Mouse (Mus musculus): ENCODE results near the gene Sall1.

Sall1 gene

DNA sequence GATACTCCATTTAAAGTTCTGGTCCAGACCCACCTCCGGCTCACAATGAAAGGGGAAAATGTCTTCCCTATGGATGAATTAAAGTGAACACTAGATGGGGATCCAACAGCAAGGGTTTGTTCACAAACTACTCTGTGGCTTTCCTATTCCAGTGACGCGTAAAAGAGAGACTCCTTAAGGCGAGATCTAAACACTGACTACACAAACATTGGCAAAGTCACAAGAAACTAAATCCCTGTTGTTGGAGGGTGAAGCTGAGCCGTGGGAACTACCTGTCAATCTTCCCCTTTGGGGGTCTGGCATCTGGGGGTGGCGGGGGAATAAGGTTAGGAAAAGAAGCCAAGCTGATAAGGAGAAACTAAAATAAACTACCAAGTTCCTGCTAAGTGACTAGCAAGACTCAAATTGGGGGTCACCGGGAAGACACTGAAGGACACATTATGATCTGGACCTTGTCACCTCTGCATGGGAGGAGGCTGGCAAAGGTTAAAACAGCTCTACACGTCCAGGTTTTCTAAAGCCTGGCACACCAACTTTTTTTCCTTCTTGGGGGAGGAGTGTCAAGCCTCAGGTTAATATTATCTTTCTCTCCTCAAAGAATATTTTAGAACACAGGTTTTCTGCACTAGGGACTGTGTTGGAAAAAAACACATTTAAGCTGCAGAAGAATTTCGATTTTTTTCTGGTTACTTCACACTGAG, 6.3 kb downstream of the Sall1 start:
- peak; percentile 72 to 83 for DNase-seq

DNA sequence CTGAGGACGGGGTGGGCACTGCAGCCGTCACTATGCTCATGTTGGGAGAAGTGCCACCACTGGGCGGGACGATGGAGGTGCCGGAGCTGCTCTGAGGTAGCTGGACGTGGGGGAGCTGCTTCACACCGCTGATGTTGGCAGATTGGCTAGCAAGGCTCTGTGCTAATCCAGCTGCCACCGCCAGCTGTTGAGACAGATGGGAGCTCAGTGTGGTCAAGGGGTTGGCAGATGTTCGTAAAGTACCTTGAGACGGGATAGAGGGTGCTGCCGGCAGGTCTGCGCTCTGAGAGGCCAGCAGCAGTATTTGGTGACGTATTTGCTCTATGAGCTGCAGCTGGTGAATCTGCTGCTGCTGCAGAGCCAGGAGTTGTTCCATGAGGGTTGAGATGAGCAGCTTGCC, 11.6 kb downstream of the Sall1 start:
- DNase-seq, result no peak

DNA sequence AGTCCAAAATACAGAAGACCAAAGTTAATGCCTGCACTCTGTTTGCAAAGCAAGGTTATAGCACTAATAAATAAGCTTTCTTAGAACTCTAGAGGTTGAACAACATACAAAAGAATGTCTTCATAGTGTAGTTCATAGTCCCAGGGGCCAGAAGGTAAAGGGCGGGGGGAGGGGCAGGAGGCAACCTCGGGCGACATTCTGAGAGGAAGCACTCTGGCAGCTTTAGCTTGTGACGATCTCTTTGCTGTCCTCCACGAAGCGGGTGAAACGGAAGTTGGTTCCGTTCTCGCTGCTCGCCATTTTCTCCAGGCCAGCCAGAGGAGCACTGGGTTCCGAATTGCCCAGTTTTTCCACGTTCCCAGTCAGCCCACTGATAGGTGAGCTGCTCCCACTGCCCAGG, 15.8 kb downstream of the Sall1 start:
- DNase-seq, result no peak

DNA sequence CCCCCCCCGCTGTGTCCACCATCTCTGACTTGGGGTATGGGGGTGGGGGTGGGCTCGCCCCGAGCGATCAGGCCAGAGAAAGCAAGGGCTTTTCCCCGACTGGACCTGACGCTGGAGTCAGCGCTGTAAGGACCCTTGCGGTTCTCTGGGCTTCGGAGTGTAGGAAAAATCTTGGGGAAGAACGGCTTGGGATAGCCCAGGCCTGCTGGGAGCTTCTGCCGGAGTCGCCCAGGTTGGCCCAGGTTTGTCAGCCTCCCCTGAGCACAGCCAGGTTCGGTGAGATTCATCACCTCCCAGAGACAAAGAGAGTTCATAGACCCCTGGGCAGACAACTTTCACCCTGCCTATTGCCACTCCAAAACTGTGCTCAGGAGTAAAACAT, 17.8 kb downstream of the Sall1 start:
- no peak for DNase-seq

DNA sequence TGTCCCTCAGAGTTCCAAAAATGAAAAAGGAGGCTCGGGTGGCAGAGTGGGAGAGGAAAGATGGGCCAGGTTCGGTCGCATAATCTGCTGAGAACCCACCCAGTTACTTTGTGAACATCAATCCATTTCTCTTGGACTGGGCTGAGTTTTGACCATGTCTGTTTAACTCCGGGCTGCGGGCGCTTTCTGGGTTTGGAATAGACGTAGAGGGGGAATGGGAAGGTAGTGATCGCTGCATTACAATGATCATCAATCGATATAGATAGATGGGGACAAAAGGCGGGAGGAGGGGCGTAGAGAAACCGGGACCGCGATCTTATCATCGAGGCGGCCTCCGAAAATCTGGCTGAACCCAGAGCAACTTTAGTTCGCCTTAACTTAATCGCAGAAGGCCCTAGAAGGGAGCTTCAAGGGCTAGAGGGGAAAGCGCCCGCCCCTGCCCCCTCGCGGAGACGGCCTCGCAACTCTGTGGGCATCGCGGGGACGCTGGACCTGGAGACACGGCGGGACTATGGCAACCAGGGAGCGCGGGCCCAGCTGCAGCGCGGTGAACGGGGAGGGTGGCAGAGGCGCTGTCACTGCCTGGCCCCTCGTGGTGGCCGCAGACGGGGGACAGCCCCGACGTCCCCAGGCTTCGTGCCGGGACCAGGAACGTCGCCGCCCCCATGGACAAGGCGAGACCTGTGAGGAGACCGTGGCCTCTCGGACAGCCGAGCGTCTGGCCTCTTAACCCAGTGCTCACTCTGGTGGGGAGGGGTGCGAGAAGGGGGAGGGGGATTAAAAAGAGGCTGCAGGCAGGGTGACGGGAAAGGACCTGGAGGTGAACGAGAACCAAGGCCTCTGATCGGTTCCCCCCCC, 18.5 kb downstream of the Sall1 start:
- no peak for DNase-seq

DNA sequence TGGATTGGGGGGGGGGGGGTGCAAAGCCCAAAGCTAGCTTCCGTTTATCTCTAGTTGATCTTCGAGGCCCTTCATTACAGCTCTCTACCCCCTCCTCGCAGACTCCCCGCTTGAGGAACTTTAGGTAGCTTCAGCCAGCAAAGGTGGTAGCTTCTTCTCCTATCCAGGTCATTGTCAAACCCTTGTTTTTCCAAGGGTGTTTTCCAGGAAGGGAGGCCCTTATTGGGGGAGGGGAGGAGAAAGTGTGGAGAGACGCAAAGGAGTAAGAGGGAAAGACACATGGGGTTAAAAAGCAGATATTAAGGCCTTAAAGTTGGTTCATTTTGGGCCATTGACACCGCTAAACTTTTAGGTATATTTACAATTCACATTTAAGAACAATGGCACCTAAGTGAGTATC, 19.2 kb downstream of the Sall1 start:
- DNase-seq, result no peak

DNA sequence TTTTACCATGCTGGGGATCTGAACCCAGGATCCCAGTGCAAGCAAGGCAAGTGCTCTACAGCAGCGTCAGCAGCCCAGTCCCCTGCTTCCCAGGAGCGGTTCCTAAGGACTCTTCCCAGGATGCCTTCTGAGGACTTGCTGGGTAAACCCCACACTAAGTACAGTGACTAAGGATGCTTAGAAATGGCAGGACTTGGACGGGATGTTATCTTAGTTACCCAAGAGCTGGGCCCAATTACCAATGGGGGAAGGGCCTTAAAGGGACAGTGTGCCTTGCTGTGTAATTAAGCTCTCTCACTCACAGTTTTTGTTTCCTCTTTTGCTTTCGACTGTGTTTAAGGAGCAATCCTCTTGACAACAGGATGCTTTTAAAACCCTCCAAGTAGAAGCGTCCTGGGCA, 22.8 kb downstream of the Sall1 start:
- DNase-seq, result no peak

DNA sequence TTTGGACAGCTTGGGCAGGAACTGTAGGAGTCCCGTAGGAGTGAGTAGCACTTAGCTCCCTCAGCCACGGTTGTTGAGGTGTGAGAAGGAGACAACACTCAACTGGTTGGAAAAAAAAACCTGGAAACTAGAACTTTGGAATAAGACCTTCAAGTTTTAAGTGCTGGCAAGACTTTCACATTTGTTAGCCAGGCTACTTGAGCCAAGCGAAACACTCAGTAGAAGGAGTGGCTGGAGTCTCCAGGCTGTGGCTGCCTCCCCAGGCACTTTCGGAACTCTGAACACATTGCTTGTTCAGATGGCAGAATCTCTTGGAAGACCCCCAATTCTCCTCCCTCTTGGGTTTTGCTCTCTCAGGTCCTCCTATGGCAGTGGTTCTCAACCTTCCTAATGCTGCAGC, 26.1 kb downstream of the Sall1 start:
- no peak for DNase-seq

DNA sequence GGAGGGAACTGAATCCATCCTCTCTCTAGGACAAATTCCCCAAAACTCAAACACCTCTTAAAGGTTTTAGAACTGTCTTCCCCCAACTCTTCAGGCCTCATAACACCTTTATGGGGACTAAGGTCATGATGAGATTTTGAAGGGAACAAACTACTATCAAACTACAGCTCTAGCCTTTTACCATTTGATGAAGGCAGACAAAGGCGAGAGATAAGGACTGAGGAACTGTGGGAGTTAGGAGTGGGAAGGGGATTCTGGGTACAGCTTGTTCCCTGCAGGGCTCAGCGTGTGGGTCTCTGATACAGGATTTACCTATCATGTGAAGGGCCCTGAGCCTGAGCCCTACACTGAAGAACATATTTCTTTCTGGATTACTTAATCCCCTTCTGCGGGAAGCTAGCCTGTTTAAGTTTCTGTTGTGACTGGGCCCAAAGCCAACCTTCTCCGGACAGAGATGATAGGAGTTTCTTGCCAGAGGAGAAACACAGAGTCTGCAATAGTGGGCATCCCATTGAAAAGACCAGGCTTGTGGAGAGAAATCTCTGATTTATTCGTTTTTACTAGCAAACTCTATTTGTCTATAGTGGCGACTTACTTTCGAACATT, 27.4 kb downstream of the Sall1 start:
- no peak for DNase-seq

DNA sequence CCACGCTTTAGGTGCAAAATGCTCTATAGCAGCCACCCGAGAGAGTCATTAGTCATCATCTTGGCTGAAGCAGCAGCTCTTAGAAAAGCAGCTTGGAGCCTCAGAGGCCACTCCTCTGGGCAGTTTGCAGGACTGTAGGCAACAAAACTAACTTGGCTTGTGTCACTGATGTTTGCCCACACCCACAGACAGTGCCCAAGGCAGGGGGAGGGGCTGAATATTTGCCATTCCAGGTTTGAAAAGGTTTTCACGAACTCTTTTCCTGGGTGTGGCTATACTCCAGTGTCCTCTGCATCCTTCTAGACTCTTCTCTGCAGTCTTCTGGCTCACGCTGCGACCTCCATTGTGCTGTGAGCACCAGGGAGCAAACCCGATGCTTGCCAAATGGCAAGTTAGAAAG, 28.4 kb downstream of the Sall1 start:
- peak; percentile 84 to 92 for DNase-seq

DNA sequence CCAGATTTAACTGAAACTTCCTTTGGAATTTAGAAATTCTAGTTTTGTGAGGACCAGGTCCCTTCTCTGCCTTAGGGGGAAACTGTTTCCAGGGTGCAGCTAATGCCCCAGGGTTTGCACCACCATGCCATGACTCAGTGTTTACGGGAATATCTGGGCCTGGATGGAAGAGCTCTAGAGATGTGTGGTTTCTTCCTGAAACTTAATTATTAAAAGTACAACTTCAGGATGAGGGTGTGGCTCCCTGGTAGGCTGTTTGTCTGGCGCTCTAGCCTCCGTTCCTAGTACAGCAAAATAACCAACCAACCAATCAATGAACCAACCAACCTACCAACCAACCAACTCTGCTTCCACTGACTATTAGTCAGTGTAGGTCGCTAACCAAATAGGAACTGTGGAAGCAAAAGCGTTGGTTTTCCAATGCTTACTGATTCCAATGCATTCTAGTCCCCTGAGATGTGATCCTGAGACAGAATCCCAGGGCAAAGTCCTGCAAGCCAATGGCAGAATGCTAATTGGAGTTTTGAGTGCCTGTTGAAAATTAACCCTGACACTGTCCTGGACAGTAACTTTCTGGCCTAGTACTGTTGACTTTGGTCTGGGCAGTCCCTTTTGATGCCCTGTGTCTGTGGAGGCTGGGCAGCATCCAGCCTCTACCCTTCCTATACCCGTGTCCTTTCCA, 31.0 kb downstream of the Sall1 start:
- DNase-seq, result peak; percentile 76 to 87

DNA sequence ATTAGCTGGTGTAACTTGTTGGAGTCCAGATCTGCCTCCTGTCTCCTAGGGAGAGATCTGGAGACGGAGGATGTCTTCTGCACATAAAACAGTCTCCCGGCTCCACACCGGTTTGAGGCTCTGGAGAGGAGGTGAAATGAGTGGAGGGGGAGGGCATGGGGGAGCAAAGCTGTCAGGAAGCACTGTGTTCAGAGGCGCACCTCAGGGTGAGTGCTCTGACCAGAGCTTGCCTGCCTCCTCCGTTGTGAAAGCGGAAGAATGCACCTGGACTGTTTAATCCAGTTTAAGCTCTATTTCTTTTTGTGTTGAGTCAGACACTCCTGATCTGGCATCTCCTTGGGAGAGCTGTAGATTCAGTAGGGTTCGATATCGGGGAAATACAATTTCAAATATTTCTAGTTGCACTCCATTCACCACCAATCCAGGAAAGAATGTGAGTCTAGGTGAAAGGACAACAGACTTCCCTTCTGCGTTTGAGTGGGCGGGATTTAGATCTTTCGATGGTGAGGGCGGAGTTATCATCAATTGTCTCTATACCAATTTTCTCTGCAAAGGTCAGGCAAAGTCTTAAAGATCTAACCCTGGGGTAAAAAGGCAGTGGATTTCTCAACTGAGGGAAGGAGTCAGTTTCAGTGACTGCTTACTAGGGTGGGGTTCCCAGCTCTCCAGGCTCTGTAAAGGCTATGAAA, 31.8 kb downstream of the Sall1 start:
- no peak for DNase-seq

DNA sequence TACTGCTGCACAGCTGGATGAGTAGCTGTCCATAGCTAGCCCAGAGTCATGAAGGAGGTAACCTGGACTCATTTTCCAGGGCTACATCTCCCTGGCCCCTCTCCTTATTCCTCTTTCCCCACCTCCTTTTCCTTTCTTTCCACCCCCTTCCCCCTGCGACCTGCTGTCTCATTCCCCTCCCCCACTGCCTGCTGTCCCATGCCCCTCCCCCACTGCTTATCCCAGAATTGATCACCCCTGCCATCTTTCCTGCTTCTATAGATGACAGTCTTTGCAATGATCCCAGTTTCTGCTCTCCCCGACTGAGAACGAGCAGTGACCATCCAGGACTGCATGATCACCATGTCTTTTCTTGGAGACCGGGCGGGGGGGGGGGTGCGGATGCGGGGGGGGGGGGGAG, 35.2 kb downstream of the Sall1 start:
- no peak for DNase-seq

DNA sequence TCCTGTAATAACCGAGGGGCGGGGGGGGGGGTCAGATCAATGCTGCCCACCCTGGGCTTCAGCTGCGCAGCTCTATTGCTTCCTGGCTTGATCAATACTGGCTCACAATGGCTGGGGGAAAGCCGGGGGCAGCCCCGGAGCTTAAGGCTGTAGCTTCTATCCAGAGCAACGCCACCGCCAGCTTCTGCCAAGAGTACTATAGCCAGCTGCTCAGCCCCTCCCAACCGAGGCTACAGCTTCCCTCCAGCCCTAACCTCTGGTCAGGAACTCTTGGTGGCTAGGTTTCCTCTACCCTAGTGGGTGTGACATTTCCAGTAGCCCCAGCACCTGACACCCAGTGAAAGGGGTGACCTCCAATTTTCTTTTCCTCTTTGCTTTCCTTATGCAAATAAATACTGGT, 36.8 kb downstream of the Sall1 start:
- no peak for DNase-seq

DNA sequence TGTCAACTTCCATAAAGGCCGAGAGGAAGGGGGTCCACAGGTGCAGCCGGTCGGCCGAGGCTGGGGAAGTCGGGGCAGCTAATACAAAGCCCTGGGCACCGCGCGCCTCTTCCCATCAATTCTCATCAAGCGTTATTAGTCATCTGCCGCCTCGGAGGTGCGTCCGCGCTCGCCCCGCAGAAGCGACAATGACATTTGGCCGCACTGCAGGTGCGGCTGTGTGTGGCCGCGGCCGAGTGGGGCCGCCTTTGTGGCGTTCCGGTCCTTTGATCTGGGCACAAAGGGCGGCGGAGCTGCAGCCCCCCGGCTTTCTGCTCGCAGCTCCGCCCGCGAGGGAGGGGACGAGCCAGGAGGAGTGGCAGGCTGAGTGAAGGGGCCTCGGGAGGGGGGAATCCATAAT, 37.5 kb downstream of the Sall1 start:
- DNase-seq, result peak in 1 of 2 experiments; percentile 44

DNA sequence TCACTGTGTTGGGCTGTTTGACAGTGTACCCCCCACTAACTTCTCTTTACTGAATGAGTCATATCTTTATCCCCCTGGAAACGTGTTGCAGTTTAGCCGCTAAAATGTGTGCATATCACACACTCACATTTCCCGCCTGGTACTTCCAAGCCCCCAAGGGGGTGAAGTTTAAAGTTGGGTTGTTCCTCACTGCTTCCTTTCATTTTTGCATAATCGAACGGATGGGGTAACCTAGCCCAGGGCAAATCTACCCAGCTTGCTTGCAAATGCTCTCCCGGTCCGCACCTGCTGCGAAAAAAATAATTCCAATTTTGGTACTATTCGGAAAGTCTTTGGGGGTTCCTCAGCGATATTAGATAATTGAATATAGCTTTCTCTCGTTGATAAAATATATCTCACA, 38.2 kb downstream of the Sall1 start:
- DNase-seq, result no peak

DNA sequence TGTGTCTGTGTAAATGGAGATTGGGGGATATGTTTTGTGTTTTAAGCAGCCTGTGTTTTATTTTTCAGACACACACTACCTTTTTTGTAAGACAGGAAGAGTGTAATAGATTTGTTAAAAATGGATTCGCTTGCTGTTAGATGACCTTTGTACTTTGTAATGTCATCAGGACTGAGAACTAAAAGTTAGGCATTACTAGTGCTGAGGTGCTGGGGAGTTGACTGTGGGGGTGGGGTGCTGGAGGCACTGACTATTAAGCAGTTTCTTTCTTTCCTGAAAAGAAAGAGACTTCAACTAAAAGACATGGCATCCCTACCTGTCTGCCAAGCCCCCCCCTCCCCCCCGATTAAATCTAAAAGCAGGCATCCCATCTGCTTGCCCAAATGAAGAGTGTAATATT, 39.9 kb downstream of the Sall1 start:
- peak; percentile 74 to 81 for DNase-seq

DNA sequence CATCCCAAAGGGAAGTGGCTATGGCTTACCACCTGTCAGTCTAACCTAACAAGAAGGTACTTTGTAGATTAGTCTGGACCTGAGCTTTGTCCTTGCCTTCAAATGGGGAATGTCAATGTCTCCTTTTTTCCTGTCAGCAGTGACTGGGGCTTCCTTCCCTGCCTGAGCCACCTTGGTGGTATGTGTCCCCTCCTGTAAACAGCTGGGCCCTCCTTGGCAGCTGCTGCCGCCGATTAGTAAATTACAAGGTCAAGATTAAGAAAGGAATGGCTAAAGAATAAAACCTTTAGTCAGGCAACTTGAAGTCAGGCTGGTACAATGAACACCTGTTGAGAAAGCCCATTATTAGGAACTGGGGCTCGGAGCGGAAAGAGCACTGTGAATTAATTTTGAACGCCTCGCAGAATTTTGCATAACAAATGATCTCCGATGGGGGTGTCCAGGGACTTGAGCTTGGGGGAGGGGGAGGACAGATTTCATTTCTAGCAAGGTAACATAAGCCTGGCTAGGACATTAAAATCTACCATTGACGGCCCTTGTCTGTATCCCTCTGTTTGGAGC, 40.5 kb downstream of the Sall1 start:
- DNase-seq, result no peak

DNA sequence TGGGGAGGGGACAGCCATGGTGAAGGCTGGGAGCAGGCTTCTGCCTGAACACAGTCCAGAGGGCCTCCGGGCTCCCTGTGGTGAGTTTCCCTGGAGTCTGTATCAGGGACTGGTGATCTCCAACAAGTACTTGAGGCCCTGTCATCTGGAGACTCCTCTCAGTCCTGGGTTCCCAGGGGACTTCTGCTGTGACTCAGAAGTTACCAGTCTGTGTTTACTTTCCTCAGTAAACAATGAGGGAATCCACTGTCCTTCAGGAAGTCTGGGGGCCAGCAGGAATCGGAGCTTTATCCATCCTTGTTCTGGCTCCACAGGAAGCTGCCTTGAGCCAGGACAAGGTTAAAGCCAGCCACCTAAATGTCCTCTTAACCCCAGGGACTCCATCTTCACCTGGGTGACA, 41.8 kb downstream of the Sall1 start:
- DNase-seq, result no peak

DNA sequence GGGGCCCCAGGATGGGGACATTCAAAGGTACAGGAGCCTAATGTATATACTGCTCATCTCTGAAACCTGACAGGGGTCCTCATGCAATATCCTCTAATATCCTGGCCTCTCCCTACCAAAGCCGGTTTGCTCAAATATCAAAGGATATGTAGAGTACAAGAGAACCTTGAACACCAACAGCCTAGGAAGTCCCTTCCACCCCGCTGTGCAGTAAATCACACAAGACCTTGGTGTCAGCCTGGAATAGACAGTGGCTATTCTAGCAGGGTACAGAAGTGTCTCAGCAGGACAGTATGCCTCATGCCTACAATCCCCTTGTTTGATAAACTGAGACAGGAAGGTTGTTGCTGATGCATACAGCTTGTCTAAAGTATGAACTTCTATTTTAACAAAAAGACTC, 46.7 kb downstream of the Sall1 start:
- DNase-seq, result no peak

DNA sequence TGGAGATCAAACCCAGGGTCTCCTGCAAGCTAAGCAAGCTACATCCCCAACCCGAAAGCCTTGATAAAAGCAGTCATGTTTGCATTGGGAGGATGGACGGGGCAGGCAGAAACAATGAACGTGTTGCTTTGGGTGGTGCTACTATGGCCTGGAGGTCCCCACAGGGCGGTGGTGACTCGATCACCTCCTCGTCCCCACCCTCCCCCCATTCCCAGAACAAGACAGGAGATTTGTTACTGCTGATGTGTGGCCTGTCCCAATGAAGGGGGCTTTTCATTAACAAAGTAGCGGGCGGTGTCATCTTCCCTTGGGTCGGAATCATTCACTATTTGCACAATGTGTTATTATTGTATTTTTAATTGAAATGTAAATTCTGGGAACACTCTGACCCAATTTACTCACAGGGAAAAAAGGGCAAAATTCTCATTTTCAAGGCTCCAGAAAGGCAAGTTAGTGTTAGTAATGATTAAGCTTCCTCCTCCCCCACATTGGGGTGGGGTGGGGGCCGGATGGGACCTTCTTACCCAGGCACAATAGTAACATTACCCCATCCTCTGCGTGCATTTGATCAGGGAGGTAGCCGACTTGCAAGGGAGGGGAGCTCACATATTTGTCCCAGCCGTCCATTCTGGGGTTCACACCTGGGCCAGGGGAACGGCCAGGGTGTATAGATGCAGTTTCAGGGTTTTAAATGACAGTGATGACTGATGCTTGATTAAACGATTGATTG, 52.0 kb downstream of the Sall1 start:
- peak in 1 of 2 experiments; percentile 31 for DNase-seq

DNA sequence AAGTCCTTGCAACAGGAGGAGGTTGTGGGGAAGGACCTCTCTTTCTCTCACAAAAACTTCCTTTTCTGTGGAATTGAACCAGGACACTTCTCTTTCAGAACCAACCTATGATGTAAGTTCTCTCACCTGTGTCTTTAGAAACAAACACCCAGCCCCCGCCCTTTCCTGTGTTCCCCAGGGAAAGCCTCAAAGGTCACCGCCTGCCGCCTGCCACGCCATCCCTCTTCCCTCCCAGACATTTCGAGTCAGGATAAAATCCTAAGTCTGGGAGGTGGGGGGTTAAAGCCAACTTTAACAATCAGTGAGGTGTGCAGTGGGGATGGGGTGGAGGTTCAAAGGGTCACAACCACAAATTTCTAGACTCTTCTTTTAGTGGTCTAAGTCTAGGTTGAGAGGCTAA, 52.8 kb downstream of the Sall1 start:
- peak in 1 of 2 experiments; percentile 32 for DNase-seq
